Mouse (Mus musculus) layer of hippocampus, adult 9-10 months (tissue): Measurements from ENCODE around the gene Ecsit.
A peak's percentile ranks its signal among the peaks of the same experiment; 100 is the strongest.

Source experiments
- DNase-seq: peaks from one replicate; pipeline ENCODE4 v3.0.0; 2022; ENCODE audit warnings: low spot score

Ecsit gene

GRCm38 (mm10) chr9:22085022-22085834 lies at the start of gene Ecsit:
TSS of gene Ecsit (minus strand) at chr9:22085438.
- peak; percentile 91 for DNase-seq

GRCm38 (mm10) chr9:22134246-22134890 lies 49.1 kb upstream of the Ecsit start:
- DNase-seq: no peak

DNA sequence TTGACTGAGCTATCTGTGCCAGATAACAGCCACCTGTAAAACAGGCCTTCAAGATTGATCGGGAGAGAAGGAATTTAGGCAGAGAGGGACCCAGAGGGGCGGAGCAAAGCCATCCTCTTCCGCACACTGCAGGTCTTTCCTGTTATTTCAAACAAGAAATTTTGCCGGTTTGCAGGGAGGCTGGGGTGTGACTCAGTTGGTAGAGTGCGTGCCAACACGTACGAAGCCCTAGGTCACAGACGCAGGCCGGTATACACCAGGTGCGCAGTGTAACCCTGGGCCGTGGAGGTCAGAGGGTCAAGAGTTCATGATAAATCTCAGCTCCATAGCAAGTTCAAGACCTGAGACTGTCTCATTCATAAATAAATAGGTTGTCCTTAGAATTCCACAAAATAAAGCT lies 47.0 kb upstream of the Ecsit start:
- DNase-seq: no peak

GRCm38 (mm10) chr9:22131226-22131981 lies 46.2 kb upstream of the Ecsit start:
- no peak for DNase-seq

DNA sequence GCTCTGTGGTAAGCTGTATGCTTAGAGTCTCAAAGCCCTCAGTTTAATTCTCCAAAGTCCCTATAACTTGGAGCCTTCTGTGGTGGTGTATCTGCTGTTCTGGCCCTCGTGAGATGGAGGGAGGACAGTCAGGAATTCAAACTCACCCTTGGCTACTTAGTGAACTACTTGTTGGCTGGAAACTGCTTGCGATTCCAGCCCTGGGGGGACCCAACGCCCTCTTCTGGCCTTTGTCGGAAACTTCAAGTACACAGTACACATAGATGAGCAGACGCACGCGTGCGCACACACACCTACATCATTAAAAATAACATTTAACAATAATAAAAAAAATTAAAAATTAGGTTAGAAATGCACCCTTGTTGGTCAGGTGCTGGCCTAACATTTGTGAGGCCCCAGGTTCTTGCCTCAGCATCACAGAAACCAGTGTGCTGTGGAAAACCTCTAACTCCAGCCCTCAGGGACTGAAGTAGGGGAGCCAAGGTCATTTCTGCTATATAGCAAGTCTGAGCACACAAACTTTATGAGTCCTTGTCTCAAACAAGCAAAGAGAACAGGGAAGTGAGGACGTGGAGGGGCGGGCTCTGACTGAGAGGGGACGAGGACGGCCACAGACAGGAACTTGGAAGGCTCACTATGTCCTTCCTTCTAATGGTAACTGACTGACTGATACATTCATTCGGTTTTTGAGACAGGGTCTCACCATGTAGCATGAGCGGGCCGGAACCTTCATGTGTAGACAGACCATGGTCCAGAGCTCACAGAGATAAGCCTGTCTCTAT lies 40.2 kb upstream of the Ecsit start:
- no peak for DNase-seq

- no peak for DNase-seq
Measured at GRCm38 (mm10) chr9:22124169-22124568, 38.9 kb upstream of the Ecsit start.

DNA sequence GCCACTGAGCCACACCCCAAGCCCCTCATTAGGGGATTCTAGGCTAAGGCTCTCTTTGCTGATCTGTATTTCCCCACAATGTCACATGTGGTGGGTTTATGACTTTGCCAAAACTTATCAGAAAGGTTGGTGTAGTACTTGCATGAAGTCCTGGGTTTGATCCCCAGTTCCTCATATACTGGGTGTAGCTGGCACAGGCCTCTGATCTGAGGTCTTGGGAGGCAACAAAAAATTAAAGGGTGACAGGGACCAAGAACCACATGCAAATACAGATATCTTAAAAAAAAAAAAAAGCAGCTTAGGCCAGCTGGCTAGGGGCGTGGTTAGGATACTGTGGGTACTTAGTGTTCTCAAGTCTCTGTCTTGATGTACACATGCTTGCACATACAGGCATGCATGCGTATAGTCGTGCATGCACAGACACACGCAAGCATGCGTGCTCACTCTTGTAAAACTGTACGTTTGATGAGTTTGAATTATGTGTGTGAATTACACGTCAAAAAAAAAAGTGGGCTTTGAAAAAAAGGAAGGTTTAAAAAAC lies 37.9 kb upstream of the Ecsit start:
- DNase-seq: no peak

DNA sequence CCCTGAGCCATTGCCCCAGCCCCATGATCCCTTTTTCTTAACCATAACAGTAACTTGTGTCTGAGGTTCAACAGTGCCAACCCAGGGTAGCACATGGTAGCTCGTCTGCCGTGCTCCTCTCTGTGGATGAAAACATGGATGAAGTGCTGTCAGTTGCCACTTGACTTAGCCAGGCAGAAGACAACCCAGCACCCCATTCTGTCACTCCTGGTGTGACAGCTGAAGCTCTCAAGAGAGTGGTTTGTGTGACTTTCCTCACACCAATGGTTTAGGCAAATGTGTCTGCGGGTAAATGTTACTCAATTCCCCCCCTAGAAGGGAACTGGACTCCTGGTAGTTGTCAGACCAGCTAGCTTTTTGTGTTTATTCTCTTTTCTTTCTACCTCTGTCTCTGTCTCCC lies 36.8 kb upstream of the Ecsit start:
- no peak for DNase-seq

- no peak for DNase-seq
Measured at GRCm38 (mm10) chr9:22121545-22121944, 36.3 kb upstream of the Ecsit start.

DNA sequence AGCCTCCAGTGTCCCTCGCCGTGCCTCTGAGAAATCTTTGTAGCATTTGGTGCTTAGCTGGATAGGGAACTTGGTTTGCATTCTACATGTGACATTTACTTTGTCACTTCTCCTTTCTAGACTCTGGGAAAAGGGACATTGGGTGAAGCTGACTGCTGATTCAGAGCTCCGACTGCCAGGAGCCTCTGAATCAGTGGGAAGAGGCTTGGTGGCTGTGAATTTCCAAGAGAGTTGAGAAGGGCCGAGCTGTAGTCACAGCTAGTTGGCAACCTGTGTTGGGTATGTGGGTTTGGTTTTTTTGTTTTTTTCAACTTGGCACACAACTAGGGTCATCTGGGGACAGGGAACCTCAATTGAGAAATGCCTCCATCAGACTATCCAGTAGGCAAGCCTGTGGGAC lies 34.3 kb upstream of the Ecsit start:
- no peak for DNase-seq

GRCm38 (mm10) chr9:22117754-22118456 lies 32.7 kb upstream of the Ecsit start:
- DNase-seq: no peak

- peak; percentile 90 for DNase-seq
Measured at GRCm38 (mm10) chr9:22116740-22117426, 31.6 kb upstream of the Ecsit start, which contains the start of gene Elof1. TSS of gene Elof1 (minus strand) at chr9:22117172.

DNA sequence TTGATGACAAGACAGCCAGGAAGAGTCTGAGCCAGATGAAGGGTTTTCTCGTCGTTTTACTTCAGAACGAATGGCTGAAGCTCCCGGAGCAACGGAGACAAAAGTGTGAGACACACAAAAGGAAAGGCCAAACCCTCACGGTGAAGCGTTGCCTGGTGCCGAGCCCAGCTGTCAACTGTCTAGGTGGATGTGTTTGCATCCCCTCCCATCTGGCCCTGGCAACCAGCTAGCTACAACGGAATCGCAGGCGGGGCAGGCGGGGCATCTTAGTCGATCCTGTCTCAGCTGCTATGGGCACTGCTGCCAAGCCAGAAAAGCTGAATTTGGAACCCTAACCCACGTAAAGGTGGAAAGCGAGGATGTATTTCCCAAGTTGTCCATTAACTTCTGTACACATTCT lies 30.8 kb upstream of the Ecsit start:
- no peak for DNase-seq

DNA sequence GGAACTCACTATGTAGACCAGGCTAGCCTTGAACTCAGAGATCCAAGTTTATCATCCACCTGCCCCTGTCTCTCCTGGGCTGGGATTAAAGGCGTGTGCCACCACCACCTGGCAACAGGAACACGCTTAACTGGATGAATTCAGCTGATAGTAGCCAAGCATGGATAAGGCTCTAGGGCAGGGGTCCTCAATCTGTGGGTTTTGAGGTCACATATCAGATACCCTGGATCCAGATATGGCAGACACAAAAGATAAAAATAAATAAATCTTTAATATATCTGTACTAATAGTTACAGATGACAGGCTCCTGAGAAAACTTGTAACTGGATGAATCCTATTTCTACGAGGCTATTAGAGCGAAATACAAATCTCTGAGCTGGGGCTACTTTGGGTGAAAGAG lies 30.4 kb upstream of the Ecsit start:
- DNase-seq: no peak

- DNase-seq: no peak
Measured at GRCm38 (mm10) chr9:22108194-22108593, 23.0 kb upstream of the Ecsit start.

DNA sequence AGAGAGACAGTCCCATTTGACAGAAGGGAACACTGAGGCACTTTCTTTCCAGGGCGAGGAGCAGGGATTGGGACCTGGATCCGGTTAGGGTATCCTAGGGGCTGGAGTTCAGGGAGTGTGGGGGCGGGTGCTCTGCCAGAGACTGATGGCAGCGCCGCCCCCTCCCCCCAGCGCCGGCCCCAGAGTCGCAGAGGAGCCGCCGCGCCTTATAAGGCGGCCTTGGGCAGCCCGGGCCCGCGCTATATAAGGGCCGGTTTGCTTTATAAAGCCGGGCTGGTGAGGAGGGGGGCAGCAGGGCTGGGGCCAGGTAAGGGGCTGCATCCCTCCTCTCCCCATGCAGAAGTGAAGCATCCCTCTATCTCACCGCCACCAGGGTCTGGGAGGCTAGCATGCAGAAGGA lies 14.7 kb upstream of the Ecsit start:
- no peak for DNase-seq

DNA sequence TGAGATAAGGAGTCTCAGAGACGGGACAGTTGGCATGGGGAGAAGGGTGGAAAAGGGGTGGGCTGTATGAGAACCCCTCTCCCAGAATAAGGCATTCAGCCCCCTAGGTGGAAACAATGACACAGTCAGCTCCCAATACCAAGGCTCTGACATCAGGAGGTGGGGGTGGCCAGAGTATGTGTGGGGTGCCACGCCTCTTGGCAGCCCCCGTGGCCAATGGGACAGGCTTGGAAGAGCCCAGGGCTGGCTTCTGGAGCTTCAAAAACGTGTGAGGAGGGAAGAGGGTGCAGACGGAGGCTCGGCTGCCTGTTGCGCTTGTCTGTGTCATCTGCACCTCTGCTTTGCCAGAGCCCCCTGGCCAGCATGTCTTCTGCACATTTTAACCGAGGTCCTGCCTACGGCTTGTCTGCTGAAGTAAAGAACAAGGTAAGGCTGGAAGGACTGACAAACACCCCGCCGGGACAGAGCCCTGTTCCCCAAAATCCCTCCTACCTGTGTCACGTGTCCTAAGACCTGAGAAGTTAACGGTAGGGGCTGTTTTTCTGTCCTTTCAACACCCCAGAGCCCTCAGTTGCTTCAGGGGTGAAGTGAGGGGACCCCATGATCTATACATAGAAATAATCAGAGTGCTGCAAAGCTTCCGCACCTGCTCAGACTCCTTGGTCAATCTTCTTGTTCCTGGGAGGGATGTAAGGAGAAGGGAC lies 13.9 kb upstream of the Ecsit start, which contains the start of gene Cnn1:
TSS of gene Cnn1 (plus strand) at position 224 of the 704 bp plus-strand sequence.
- DNase-seq: no peak

DNA sequence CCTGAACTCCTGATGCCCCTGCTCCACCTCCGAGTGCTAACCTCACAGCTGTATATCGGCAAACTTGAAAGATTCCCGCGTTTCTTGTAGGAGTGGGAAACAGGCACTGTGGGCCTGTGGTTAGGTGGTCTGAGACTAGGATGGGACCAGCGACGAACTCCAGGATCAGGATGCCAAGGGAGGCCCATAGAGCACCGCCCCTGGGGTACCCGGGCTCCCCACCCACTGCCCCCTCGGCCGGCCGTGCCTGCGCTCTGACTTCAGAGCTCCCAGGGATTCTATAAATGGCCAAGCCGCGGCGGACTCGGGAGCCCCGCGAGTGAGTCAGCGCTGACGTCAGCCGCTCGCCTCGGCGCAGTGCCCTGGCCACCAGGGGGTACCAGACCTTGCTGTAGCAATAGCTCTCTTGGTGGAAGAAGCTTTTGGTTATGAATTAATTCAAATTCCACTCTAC lies 10.6 kb upstream of the Ecsit start:
- no peak for DNase-seq

- DNase-seq: no peak
Measured at GRCm38 (mm10) chr9:22092746-22093145, 7.5 kb upstream of the Ecsit start.

- DNase-seq: no peak
Measured at GRCm38 (mm10) chr9:22089986-22090385, 4.7 kb upstream of the Ecsit start.
